Mouse (Mus musculus): ENCODE measurements around the gene Nudc.

Gene Nudc

DNA sequence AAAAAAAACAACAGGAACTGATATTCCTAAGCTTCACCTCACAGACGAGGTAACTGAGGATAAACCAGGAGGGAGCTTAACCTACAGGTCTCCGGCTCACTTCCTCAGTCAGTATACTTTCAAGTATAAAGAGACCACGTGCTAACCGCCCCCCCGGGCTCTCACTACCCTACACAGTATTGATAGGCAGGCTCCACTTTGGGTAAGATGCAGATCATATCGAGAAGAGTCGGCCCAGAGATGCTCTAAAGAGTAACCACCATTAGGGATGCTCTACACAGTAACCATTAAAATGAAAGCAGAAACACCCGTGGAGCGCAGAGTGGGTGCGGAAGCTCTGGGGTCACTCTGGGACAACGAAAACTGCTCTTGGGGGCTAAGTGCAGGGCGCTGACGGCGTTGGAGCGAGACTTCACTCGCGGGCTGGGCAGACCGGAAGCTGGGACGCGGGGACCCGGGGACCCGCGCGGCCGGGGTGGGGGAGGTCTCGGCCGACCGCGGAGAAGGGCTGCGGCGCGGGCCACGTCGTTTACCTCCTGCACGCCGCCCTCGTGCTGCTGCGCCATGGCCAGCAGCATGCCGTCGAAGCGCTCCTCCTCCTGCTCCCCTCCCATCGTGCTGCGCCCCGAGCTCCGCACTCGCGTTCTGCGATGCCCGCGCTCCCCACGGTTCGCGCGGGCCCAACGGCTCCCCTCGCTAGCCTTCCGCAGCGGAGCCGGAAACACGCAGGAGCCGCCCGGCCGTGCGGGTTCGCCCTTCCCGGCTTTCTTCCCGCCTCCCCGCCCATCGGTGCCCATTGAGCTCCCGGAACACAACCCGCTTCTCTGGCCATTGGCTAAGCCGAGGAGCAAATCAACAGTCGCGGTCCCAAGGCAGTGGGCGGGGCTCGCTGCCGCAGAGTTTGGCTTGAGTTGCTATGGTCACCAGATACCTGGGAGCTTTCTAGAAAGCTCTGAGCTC, at the start of gene Nudc:
Gene Nudc, minus strand, starts transcription at position 725 of the 960 bp plus-strand sequence.
- peak; percentile 90 to 93 for DNase-seq (ENCODE audit: low spot score in 2 of 2)

DNA sequence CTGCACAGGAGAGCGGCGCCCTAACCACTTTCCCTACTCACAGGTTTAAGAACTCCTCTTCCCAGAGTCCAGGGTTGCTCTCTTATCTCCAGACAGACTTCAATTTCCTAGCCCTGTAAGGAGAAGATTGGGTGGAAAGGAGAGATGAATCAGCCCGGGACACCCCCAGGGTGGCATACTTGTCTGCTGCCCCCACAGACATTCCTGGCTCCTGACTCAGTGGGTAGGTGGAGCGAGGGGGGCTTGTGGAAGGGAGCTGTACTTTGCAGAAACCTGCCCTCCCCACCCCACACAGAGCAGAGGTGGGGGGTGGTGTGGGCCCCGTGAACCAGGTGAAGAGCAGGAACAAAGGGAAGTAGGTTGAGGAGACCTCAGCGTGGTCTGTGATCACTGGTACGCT, 49.7 kb upstream of the Nudc start:
- DNase-seq (ENCODE audit: low spot score in 2 of 2), result no peak

DNA sequence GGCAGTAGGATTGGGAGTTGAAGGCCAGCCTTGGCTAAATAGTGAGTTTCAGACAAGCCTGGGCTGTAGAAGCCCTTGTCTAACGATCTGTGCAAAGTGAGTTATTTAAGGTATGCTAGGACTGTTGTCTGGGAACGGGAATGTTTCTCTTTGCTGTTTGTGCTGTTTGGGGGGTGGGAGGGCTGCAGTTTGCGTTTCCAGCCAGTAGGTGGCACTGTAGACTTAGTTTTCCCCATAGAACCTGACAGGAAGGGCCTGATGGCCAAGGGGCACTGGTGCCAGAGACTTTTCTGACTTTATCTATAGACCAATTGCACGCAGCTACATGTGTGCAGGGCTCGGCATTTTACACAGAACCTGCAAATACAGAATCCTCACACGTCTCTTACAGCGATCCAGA, 46.8 kb upstream of the Nudc start:
- DNase-seq (ENCODE audit: low spot score in 2 of 2), result peak in 1 of 2 experiments; percentile 60

DNA sequence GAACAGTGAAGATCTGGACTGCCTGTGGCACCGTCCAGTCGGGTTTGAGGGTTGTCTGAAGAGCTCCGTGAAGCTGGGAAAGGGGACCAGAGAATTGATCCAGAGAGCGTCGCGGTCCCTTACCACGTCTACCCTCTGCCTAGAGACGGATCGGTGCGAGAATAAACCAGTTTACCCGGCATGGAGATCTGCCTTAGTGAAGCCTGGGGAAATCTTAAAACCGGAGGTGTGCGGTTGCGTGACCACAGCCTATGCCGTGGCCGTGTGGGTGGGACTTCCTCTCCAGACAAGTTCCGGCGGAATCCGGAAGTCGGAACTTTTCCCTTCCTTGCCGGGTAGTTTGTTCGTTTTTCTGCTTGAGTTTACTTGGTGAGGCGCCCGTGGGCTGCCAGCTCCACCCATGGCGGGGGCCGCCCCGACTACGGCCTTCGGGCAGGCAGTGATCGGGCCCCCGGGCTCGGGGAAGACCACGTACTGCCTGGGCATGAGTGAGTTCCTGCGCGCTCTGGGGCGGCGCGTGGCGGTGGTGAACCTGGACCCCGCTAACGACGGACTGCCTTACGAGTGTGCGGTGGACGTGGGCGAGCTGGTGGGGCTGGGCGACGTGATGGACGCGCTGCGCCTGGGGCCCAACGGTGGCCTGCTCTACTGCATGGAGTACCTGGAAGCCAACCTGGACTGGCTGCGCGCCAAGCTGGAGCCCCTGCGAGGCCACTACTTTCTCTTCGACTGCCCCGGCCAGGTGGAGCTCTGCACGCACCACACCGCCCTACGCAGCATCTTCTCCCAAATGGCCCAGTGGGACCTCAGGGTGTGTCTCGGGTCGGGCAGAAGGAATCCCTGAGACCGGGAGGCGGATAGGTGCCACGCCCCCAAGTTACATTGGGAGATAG, 38.5 kb upstream of the Nudc start, which contains the start of gene Gpn2:
Gene Gpn2, plus strand, starts transcription at position 304 of the 893 bp plus-strand sequence.
- DNase-seq (ENCODE audit: low spot score in 2 of 2), result peak; percentile 72 to 83

DNA sequence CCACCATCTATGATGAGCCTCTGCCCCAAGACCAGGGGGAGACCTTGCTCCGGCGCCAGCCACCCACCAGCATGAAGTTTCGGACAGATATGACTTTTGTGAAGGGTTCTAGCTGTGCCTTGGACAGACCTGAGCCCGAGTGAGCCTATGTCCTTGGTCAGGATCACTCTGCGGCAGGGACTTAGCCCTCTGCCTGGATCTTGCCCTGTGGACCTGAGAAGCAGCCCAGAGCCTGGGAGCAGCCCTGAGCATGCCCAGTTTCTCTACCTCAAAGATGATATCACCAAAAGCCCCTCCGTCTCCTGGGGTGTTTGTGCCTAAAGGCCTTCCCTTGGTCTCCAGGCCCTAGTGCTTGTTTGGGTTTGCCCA, 37.9 kb upstream of the Nudc start:
- no peak for DNase-seq (ENCODE audit: low spot score in 2 of 2)

DNA sequence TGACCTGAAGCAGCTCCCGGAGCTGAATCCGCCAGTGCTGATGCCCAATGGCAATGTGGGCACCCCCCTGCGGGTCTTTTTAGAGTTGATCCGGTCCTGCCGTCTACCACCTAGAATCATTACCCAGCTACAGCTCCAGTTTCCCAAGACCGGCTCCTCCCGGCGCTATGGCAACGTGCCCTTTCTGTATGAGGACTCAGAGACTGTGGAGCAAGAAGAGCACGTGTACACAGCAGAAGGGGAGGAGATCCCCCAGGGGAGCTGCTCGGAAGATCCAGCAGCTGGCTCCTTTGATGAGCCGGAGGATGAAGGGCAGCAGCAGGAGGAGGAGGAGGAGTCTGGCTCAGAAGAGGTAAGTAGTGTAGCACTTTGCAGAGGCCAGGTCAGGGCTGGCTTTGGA, 32.2 kb upstream of the Nudc start:
- no peak for DNase-seq (ENCODE audit: low spot score in 2 of 2)

DNA sequence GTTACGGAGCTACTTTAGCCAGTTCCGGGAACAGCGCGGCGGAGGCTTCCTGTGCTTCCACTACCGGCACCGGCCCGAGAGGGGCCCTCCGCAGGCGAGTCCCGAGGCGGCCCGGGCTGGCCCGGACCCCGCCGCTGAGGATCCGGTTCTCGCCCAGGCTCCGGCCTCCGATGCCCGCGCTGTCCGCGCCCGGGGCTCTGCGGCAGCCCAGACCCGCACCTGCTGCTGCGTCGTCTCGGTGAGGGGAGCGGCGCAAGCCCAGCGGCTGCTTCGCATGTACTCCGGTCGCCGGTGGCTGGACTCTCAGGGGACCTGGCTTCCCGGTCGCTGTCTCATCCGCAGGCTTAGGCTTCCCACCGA, 29.0 kb upstream of the Nudc start:
- DNase-seq (ENCODE audit: low spot score in 2 of 2), result no peak

DNA sequence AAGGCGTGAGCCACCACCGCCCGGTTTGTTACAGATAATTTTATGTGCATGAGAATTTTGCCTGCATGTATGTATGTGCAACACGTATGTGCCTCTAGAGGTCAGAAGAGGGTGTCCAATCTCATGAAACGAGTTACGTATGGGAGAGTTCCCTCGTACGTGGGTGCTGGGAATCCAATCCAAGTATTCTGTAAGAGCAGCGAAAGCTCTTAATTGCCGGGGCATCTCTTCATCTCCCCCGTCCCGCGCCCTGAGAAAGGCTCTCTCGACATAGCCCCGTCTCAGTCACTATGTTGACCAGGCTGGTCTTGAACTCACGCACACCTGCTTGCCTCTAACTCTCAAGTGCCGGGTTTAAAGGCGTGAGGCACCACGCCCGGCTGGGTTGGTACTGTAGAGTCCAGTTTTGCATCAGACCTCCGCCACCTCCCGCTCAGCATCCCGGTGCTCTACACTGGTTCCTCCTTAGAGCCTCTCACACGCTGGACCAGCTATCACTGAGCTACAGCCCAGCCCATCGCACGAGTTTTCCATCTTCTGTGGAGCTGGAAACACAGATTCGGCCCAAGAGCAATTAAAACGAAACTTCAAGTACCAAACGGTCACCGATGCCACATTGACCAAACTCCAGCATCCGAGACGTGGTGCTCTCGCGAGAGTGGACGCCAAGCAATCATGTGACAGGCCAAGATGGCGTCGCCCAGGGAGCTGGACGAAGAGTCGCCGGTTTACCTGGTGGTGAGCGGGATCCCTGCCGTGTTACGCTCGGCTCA, 28.5 kb upstream of the Nudc start, which contains the start of gene Gpatch3:
Gene Gpatch3, plus strand, starts transcription at position 676 of the 773 bp plus-strand sequence.
- peak; percentile 71 to 79 for DNase-seq (ENCODE audit: low spot score in 2 of 2)

DNA sequence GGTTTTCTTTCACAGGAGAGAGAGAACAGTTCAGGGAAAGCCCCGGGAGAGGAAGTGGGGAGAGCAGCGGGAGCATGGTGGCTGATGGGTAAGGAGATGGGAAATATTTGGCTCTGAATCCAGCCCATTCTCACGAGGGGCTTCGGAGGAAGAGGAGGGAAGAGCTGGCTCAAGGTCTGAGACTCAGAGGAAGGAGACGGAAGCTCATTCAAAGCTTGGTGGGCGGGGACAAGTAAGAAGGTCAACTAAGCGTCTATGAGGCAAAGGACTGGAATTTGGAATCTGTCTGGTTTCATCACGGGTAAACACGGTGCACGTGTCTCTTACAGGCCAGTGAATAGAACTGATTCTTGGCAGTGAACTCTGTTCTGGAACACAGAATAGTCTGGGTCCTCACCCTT, 24.3 kb upstream of the Nudc start:
- no peak for DNase-seq (ENCODE audit: low spot score in 2 of 2)

DNA sequence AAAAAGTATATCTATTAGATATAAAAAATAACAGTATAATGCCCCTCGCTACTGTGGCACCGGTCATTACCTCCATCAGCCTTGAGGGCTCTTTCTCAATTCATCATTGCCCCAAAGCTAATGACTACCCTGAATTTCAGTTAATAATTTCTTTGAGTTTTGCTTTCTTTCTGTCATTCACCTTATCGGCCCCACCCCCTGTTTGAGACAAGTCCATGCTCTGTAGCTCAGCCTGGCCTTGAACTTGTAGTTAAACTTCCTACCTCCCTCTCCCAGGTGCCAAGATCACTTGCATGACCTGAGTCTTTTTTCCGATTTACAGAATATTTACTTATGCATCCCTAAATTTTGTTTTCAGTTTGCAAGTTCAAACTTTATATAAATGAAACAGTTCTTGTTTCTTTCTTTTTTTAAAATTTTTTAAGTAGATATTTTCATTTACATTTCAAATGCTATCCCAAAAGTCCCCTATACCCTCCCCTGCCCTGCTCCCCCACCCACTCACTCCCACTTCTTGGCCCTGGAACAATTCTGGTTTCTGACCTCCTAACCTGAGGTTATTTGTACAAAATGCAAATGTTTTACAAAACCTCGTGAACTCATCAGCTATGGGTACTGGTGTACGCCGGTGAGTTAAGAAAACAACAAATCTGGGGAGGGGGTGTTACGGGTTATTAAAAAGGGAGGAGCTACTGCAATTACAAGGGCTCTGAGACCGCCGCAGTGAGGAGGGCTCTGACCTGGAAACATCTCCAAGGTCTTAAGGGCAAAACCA, 23.7 kb upstream of the Nudc start:
- DNase-seq (ENCODE audit: low spot score in 2 of 2), result no peak

DNA sequence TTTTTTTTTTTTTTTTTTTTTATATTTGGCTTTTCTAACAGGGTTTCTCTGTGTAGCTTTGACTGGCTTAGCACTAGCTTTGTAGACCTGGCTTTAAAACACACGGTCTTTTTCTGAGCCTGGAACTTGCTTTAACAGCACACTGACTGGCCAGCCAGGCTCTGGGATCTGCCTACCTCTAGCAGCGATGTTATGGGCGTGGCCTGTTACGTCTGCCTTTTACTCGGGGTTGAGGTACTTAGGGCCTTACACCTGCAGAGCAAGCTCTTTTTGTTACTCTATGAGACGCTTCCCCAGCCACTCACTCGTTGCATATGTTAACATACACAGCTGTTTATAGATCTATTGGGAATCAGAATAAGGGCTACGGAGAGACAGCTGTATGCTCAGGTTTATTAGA, 21.5 kb upstream of the Nudc start:
- no peak for DNase-seq (ENCODE audit: low spot score in 2 of 2)

DNA sequence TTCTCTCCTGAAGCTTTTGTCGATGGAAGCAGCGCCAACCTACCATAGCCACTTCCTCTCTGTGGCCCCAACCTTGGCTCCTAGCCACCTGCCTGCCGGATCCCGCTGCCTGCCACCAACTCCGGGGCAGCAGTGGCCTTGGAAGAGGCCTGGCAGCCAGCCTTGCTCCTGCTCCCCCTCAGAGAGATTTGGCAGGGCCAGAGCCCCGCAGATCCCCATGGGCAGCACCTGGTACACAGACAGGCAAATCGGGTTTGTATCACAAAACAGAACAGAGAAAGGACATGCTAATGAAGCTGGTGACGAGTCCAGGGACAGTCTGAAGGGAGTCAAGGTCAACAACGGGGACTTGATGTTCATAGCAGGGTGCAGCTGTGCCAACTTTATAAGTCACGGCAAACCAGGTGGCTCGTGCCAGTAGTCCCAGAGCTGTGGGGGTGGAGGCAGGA, 17.4 kb upstream of the Nudc start:
- DNase-seq (ENCODE audit: low spot score in 2 of 2), result no peak

DNA sequence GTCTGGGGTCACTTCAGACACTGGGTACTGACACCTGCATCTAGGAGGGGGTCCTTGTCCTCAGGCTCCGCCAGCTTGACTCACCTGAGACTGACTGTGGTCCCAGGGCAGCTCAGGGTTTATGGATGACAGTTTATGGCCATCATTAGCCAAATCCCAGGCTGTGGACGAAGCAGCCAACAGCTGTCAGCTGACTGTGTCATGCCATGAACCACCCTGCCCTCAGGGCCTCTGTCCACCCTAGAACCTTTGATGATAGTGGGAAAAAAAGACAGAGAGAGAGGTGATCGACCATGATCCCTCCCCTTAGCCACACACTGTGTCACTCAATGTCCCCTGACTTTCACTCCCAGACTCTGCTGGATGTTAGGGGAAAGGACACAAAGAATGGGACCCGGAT, 15.8 kb upstream of the Nudc start:
- DNase-seq (ENCODE audit: low spot score in 2 of 2), result no peak

DNA sequence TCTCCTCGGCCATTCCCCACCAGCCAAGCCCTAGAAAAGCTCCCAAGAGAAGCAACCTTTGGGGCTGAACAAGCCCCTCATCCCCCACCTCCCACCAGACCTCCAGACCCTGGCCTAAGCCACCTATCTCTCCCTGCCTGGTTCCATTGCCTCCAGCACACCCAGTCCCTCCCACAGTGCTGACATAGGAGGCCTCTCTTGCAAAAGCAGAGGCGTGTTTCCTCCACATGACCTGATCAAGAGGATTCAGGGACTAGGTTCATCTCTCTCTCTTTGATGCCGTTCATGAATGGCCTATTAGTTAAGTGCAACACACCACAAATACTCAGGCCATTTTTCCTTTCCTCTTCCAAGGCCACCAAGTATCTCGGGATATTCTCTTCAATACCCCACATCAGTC, 14.1 kb upstream of the Nudc start:
- no peak for DNase-seq (ENCODE audit: low spot score in 2 of 2)

DNA sequence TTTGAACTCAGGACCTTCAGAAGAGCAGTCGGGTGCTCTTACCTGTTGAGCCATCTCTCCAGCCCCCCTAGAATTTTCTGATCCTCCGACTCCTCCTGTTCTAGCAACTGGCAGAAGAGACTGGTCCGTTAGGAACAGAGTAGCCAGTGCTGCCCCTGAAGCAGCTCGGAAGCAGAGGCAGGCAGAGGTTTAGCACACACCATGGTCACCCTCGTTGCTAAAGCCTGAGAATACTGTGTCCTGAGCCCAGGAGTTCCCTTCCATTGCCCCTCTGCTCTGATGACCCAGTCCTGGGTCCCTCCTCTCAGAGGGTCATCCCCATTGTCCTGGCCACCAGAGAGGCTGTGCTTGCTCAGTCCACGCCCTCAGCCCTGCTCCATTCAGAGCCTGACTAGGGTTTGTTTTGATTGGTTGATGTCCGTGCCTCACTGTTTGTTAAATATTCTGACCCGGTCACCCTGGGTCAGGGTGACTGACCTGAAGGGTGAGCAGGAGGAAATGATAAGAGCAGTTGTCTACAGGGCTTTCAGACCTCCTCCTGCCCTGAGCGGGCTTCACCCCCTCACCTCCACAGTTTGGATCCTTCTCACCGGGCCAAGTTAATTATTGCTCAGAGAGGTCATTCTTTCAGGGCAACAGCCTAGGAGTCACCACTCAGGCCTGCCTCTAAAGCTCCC, 11.4 kb upstream of the Nudc start:
- DNase-seq (ENCODE audit: low spot score in 2 of 2), result no peak

DNA sequence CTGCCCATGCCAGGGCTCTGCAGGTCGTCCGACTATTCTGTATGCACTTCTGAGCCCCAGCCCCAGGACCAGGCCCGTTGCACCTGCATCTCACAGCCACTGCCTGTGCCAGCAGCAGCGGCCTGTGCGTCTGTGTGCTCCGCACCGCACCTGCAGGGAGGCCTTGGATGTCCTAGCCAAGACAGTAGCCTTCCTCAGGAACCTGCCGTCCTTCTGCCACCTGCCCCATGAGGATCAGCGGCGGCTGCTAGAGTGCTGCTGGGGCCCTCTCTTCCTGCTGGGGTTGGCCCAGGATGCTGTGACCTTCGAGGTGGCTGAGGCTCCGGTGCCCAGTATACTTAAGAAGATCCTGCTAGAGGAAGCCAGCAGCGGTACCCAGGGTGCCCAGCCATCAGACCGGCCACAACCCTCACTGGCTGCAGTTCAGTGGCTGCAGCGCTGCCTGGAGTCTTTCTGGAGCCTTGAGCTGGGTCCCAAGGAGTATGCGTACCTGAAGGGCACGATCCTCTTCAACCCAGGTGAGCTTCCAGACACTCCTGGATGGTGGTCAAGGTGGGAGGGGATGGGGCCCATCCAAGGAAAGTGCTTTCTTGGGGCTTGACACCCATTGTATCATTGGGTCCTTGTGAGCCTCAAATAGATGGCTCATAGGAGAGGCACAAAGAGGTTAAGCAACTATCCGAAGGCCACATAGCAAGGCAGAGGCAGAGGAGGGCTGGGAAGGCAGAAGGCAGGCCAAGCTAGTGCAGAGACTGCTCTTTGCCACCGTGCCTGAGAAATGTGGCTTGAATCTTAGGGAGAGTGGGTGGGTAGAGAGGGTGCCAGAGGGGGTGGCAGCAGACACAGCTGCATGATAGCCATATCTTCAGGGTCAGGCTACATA, 7.9 kb upstream of the Nudc start:
- no peak for DNase-seq (ENCODE audit: low spot score in 2 of 2)

DNA sequence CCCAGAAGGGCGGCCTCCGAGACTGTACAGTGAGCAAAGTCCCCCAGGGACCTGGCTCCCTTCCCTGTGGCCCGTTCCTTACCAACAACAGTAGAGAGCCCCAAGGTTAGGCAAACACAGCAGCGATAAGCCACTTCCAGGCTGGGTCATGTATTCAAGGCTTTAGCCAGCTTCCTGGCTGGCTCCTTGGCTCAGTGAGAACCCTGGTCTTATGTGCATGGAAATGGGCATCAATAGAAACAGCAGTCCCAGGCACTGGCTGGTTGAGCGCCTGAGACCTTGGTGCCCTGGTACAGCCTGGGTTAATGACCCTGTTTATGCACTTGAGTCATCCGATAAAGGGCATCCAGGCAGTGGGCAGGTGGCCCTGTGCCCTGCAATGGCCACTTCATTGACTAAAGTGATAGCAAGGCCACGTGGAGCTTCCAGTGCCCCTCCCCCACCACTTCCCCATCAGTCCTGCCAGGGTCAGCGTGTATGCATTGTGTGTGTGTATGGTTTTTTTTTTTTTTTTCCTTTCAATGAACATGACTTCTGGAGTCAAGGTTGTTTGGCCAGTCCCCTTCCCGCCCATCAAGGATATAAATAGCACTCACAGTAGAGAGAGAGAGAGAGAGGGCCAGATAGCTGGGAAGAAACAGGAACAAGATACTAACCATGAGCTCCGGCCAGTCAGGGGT, 7.1 kb upstream of the Nudc start, which contains the start of gene Nr0b2:
Gene Nr0b2, plus strand, starts transcription at position 609 of the 680 bp plus-strand sequence.
- no peak for DNase-seq (ENCODE audit: low spot score in 2 of 2)

DNA sequence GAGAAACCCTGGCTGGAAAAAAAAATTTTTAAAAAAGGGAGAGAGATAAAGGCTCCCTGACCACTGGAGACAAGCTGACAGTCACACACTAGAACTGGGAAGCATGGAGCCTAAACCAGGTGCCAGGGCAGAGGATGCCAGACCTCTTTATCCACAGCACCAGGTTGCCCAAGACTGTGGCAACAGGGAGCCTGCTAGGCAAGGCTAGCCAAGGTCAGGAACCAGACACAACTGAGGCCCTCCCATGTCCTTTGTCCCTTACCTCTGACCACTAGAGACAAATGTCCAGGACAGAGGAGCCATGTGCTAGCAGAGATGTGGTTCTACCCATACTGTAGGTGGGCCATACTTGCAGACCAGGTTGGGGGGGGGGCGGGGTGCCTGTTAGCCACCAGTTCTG, 6.2 kb upstream of the Nudc start:
- no peak for DNase-seq (ENCODE audit: low spot score in 2 of 2)

DNA sequence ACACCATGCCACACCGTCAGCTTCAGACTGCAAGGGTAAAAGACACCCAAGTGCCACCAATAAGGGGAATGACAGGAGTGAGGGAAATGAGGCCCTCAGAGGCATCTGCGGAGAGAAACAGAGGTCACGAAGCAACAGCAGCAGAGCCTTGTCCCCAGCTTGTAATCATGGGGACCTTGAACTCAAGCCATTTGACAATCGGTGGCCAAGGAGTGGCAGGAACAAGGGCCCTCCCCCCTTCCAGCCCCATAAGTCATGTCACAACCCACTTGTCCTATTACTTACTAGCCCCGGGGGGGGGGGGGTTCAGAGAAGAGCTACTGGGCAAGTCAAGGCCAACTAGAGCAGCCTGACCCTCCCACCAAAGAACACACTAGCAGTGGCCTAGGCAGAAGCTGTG, 9.1 kb downstream of the Nudc start:
- DNase-seq (ENCODE audit: low spot score in 2 of 2), result no peak
